Mouse (Mus musculus) urinary bladder, adult 18-20 months (tissue): ENCODE measurements around the gene D030056L22Rik.
A peak's percentile ranks its signal among the peaks of the same experiment; 100 is the strongest.

ENCODE experiments used
- DNase-seq, 2 experiments: peaks; one replicate each; pipeline ENCODE4 v3.0.0; 2022; ENCODE audit warnings: low spot score in 2 of 2, mixed read lengths in 2 of 2

The D030056L22Rik gene

DNA sequence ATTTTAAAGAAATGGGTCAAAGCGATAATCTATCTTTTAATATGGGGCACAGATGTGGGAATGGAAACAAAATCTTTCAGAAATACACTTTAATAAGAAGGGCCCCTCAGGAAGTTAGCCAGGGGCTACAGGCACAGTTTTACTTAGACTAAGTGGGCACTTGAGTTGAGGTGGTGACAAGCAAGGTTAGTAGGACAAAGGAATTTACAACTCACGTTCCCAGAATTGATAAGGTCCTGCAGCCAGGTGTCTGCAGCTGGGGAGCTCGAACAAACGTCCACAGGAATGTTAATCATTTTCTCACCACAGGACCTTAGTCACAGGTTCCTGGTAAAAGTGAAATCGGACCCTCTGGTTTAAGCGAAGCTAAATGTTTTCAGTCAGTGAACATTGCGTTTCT, 18.1 kb downstream of the D030056L22Rik start:
- no peak for DNase-seq

DNA sequence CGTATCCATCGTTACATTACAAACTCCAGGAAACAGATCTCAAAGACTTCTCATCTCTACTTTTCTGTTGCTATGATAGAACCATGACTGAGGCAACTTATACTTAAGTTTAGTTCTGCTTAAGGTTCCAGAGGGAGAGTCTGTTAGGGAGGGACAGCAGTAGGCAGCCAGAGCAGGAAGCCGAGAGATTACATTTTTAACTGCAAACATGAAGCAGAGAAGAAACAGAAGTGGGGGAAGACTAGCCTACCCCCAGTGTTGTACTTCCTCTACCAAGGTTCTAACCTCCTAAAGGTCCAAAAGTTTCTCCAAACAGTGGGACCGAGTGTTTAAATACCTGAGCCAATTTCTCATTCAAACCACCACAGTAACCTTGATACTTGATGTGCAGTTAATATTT, 22.9 kb downstream of the D030056L22Rik start:
- no peak for DNase-seq

DNA sequence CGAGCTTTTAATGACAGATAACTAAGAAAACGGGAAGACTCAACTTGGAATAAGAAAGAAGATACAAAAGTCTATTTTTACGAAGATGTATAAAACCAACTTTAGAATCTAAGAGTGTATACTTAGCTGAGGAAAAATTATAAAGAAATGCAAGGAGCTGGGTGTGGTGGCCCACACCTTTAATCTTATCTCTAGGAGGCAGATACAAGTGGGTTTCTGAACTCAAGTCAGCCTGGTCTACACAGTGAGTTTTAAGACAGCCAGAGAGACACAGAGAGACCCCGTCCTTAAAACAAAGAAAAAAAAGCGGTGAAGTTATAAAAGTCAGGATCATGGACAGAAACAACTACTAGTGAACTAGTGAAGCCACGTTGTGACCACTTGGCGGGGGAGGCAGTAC, 26.2 kb downstream of the D030056L22Rik start:
- DNase-seq: no peak

DNA sequence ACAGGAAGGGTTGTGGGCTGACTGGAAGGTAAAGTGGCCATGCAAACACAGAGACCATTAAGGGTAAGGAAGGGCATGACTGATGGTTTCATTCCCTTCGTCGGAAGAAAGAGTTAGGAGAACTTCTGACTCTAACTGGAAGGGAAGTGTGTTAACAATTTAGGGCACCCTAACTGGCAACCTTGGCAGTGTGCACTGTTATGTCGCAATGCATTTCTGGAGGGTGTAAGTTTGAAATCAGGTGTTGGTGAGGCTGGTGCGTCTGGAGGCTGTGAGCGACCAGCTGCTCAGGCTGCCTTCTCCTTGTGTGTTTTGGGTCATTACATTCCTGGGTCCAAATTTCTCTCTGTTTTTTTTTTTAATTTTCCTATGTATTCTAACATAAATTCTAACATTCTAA, 31.0 kb downstream of the D030056L22Rik start:
- no peak for DNase-seq

DNA sequence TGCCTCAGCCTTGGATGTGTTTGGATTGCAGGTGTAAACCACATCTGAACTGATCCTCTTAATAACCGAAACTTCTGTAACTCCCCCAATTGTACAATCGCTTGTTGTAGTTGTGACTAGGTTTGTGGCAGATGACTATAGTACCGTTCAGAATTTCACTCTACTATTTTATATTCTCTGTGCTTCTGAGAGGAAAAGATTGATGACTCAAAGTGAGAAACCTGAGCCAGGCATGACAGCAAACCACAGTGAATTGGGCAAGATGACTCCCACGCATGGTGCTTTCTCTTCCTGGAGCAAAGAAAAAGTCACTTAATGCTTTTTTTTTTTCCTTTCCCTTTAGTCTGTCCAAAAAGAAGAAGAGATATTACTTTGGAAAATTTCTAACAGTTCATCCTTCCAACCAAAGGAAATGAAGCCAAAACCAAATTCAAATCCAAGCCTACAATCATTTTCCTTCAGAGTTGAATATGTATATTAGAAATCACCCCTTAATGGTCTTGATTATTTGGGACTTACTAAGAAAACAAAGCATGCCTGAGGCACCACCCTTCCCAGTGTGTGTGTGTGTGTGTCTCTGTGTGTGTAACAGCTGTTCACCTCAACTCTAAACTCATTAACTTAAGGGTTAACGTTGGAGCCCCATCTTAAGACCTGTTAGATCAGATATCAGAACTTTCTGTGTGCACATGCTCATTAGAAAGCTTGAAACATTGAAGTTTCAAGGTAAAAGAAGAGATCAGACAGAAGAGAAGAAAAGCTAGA, 33.8 kb downstream of the D030056L22Rik start:
- DNase-seq: no peak

DNA sequence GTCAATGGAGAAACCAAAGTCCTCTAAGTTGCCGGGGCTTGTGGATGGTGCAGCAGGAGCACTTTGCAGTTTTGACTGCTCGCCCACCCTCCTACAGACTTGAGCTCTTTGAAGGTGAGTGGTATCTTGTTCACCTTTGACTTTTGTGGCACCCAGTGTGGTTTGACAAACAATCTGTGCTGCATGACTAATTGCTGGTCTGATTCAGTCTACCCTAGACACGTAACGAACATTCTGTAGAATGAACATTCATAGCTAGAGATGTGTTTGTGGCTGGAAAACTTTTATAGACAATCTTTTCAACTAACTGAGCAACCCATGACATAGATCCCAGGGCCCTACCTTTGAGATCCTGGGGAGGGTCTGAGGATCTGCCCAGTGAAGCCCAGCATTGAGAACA, 34.4 kb downstream of the D030056L22Rik start:
- no peak for DNase-seq

DNA sequence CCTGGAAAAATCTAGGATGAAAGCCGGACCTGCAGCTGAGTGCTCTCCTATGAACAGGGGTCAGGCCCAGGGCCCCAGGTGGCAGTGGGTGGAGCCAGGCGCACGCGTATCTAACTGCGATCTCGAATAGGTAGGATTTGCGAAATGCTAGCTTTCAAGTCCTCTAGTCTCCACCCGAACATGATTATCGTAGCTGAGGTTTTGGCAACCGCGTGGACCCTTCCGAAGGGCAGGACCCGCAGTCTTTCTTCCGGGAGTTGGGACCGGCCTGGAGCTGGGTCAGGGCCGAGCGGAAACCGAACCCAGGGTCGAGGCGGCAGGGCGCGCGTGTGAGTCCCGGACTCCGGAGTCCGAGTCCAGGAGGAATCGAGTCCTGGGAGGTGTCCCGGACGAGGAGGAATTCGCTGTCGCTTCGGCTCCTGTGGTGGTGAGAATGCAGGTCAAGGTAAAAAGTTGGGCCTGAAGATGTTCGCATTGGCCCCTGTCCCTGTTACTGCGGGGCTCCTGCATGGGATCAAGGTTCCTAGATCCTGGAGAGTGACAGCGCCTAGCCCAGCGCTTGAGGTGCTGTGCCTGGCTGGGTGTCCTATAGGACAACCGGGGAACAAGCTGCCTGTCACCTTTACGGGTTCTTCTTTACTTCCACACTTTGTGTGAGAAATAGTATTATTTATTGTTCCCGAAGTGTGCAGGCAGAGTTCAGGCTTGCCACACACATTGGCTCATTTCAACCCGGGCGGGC, 36.8 kb downstream of the D030056L22Rik start, which contains the start of gene Trpm6:
TSS of gene Trpm6 (plus strand) at position 386 of the 742 bp plus-strand sequence.
- peak in 1 of 2 experiments; percentile 7 for DNase-seq

DNA sequence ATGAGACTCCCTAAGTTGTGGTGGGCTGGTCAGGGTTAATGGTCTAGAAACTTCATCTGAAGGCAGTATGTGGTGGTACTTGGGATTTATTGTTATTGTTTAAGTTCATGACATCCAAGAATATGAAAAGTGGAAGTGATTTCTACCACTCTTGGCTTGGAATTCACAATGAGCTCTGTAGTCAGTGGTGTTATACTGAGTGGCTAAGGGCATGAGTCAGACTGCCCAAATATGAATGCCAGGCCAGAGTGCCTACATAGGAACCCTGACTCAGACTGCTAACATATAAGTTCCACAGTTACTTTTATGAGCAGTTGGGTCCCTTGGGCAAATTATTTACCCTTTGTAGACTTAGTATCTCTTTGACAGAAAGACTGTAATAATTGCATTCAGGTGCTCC, 44.2 kb downstream of the D030056L22Rik start:
- no peak for DNase-seq

DNA sequence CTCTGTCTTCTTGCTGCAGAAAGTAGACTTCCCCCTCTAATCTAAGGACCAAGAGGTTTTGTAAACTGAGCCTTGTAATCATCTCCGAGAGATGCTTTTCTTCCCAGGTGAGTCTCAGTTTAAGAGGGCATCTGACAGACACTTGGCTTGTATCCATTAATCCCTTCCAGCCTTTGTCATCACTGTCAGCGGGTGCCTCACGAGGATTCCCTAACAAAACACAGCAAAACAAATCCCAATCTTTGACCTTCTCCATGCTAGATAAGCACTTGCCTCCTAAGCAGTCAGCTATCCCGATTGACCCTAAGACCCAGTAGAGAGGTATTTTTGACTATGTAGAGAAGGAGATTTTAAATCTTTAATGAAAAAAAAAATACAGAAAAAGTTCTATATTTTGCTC, 44.7 kb downstream of the D030056L22Rik start:
- DNase-seq: no peak

DNA sequence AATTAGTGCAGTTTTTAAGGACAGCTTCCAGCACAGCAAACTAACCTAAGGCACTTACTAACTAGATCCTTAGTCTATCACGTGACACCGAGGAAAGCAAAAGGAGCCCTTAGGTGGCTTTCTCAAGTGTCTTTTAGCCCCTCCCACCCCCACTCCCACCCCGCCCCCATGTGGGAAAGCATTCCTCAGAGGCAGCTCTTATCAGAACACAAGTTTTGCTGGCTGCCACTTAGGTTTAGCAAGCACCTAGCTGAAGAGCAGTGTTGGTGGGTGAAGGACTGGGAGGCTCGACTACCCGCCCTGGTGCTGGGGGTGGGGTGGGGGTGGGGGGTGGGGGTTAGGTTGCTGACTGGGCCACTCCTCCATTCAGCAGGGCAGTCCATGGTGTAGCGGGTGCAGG, 45.3 kb downstream of the D030056L22Rik start:
- no peak for DNase-seq

DNA sequence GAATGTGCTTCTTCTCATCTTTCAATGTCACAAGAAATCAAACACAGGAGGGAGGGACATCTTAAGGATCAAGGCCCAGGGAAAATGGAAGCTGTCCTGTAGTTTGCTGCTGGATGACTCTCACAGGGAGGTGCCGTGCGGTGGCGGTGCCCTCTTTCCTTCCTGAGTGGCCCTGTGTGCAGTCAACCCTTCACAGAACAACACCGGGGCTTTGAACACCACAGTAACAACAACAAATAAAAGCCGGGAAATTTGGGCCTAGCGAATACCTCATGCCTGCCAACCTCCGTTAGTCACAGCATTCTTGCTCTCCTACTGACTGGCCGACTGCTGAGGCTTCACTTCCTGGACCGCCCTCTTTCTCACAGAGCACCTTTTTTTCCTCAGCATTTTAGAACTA, 45.9 kb downstream of the D030056L22Rik start:
- no peak for DNase-seq

DNA sequence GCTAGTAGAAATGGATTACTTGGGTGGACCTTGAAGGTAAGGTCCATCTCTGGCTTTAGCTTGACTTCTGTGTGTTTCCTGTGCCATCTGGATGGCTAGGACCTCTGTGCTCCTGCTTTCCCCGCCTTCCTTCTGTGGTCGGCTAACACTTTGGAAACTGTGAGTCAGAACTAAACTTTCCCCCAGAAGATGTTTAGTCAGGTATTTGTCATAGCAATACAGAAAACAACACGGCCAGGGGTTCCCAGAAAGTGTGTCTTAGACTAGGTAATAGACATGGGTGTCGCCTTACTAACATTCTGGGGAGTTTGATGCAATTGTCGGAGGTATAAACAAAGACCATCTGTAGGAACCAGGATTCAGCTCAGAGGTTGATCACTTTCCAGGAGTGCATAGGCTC, 53.4 kb downstream of the D030056L22Rik start:
- DNase-seq: no peak
